Mouse (Mus musculus): ENCODE data around the gene Med12. TPM values are rescaled to one million over a fixed set of nuclear protein-coding genes. Genes with fewer than 3 reads are reported as not detected.

The Med12 gene
- polyA plus RNA-seq, 1 experiment: 22.7 TPM

- Histone ChIP-seq H3K79me2 (ENCODE audit: control insufficient read depth, insufficient read depth) (no peaks in the 10 kb centered on the region), H3K4me3 (ENCODE audit: insufficient read depth, poor library complexity, severe bottlenecking) (no peak overlapping the region), H3K79me3 (ENCODE audit: low read depth) (no peaks in the 10 kb centered on the region), H3ac (ENCODE audit: control insufficient read depth, insufficient read length, low read depth) (no peak overlapping the region), H3K36me3 (ENCODE audit: control insufficient read depth, insufficient read depth) (no peaks in the 10 kb centered on the region), H3K27me3 (ENCODE audit: control insufficient read depth, insufficient read depth, insufficient read length) (no peaks in the 10 kb centered on the region)
- TF ChIP-seq CEBPB (IDR thresholded peaks at IDR 0.05; ENCODE audit: low read depth): no peak
- TF ChIP-seq MYOD1 (IDR thresholded peaks at IDR 0.05; ENCODE audit: control insufficient read depth, insufficient read length, low read depth): peak; percentile 60
- TF ChIP-seq MYOG (IDR thresholded peaks at IDR 0.05; ENCODE audit: control insufficient read depth, extremely low read depth, insufficient read length): no peak
- TF ChIP-seq MAX (IDR thresholded peaks at IDR 0.05): no peak
Observed at GRCm38 (mm10) chrX:101260441-101261325, 13.1 kb upstream of the Med12 start.

GRCm38 (mm10) chrX:101263892-101264291, 9.9 kb upstream of the Med12 start, which contains the start of gene Gm614:
TSS of gene Gm614 (minus strand) at chrX:101263992.
- TF ChIP-seq MYOG (IDR thresholded peaks at IDR 0.05; ENCODE audit: control insufficient read depth, extremely low read depth, insufficient read length): no peak
- no peak for TF ChIP-seq USF1 (IDR thresholded peaks at IDR 0.05; ENCODE audit: low read depth)
- no peak for TF ChIP-seq CEBPB (IDR thresholded peaks at IDR 0.05; ENCODE audit: low read depth)
- TF ChIP-seq FOSL1 (IDR thresholded peaks at IDR 0.05; ENCODE audit: insufficient read depth, low read length, poor library complexity, severe bottlenecking): no peak
- no peak for TF ChIP-seq CTCF (IDR thresholded peaks at IDR 0.05; ENCODE audit: control insufficient read depth, insufficient read depth, insufficient read length)
- TF ChIP-seq MYOD1 (IDR thresholded peaks at IDR 0.05; ENCODE audit: control insufficient read depth, insufficient read length, low read depth): no peak
- TF ChIP-seq MAX (IDR thresholded peaks at IDR 0.05): no peak
- H3K36me3 ChIP-seq (ENCODE audit: control insufficient read depth, insufficient read depth): no peaks in the 10 kb centered on the region
- no peak within 1 kb of the TSS for H3ac ChIP-seq (ENCODE audit: control insufficient read depth, insufficient read length, low read depth)
- H3K79me2 ChIP-seq (ENCODE audit: control insufficient read depth, insufficient read depth): no peaks in the 10 kb centered on the region
- no peaks in the 10 kb centered on the region for H3K79me3 ChIP-seq (ENCODE audit: low read depth)
- no peaks in the 10 kb centered on the region for H3K27me3 ChIP-seq (ENCODE audit: control insufficient read depth, insufficient read depth, insufficient read length)
- no peak within 1 kb of the TSS for H3K4me3 ChIP-seq (ENCODE audit: insufficient read depth, poor library complexity, severe bottlenecking)

GRCm38 (mm10) chrX:101266631-101267030, 7.2 kb upstream of the Med12 start:
- Histone ChIP-seq H3K79me3 (ENCODE audit: low read depth) (no peaks in the 10 kb centered on the region), H3K4me3 (ENCODE audit: insufficient read depth, poor library complexity, severe bottlenecking) (no peak overlapping the region), H3K36me3 (ENCODE audit: control insufficient read depth, insufficient read depth) (no peaks in the 10 kb centered on the region), H3K79me2 (ENCODE audit: control insufficient read depth, insufficient read depth) (no peaks in the 10 kb centered on the region), H3K27me3 (ENCODE audit: control insufficient read depth, insufficient read depth, insufficient read length) (no peaks in the 10 kb centered on the region), H3ac (ENCODE audit: control insufficient read depth, insufficient read length, low read depth) (no peak overlapping the region)
- TF ChIP-seq MYOG (IDR thresholded peaks at IDR 0.05; ENCODE audit: control insufficient read depth, extremely low read depth, insufficient read length) (no peak), MAX (IDR thresholded peaks at IDR 0.05) (no peak), USF1 (IDR thresholded peaks at IDR 0.05; ENCODE audit: low read depth) (no peak), CEBPB (IDR thresholded peaks at IDR 0.05; ENCODE audit: low read depth) (no peak), CTCF (IDR thresholded peaks at IDR 0.05; ENCODE audit: control insufficient read depth, insufficient read depth, insufficient read length) (no peak), FOSL1 (IDR thresholded peaks at IDR 0.05; ENCODE audit: insufficient read depth, low read length, poor library complexity, severe bottlenecking) (no peak), MYOD1 (IDR thresholded peaks at IDR 0.05; ENCODE audit: control insufficient read depth, insufficient read length, low read depth) (no peak)

- Histone ChIP-seq H3K36me3 (ENCODE audit: control insufficient read depth, insufficient read depth) (no peaks in the 10 kb centered on the region), H3K79me3 (ENCODE audit: low read depth) (no peaks in the 10 kb centered on the region), H3K4me3 (ENCODE audit: insufficient read depth, poor library complexity, severe bottlenecking) (no peak within 1 kb of the TSS), H3K79me2 (ENCODE audit: control insufficient read depth, insufficient read depth) (no peaks in the 10 kb centered on the region), H3ac (ENCODE audit: control insufficient read depth, insufficient read length, low read depth) (no peak within 1 kb of the TSS), H3K27me3 (ENCODE audit: control insufficient read depth, insufficient read depth, insufficient read length) (no peaks in the 10 kb centered on the region)
- no peak for TF ChIP-seq MAX (IDR thresholded peaks at IDR 0.05)
- TF ChIP-seq USF1 (IDR thresholded peaks at IDR 0.05; ENCODE audit: low read depth): no peak
- TF ChIP-seq CTCF (IDR thresholded peaks at IDR 0.05; ENCODE audit: control insufficient read depth, insufficient read depth, insufficient read length): no peak
- TF ChIP-seq CEBPB (IDR thresholded peaks at IDR 0.05; ENCODE audit: low read depth): no peak
- no peak for TF ChIP-seq MYOD1 (IDR thresholded peaks at IDR 0.05; ENCODE audit: control insufficient read depth, insufficient read length, low read depth)
- no peak for TF ChIP-seq FOSL1 (IDR thresholded peaks at IDR 0.05; ENCODE audit: insufficient read depth, low read length, poor library complexity, severe bottlenecking)
- no peak for TF ChIP-seq MYOG (IDR thresholded peaks at IDR 0.05; ENCODE audit: control insufficient read depth, extremely low read depth, insufficient read length)
Observed at GRCm38 (mm10) chrX:101268025-101268754, 5.6 kb upstream of the Med12 start, which contains the start of gene Il2rg. TSS of gene Il2rg (minus strand) at chrX:101268255.

GRCm38 (mm10) chrX:101268755-101269124, 5.1 kb upstream of the Med12 start, which contains the start of gene Gm20489:
TSS of gene Gm20489 (minus strand) at chrX:101269023.
- Histone ChIP-seq H3K79me3 (ENCODE audit: low read depth) (no peaks in the 10 kb centered on the region), H3K79me2 (ENCODE audit: control insufficient read depth, insufficient read depth) (no peaks in the 10 kb centered on the region), H3K4me3 (ENCODE audit: insufficient read depth, poor library complexity, severe bottlenecking) (no peak within 1 kb of the TSS), H3K36me3 (ENCODE audit: control insufficient read depth, insufficient read depth) (no peaks in the 10 kb centered on the region), H3K27me3 (ENCODE audit: control insufficient read depth, insufficient read depth, insufficient read length) (no peaks in the 10 kb centered on the region), H3ac (ENCODE audit: control insufficient read depth, insufficient read length, low read depth) (no peak within 1 kb of the TSS)
- no peak for TF ChIP-seq CEBPB (IDR thresholded peaks at IDR 0.05; ENCODE audit: low read depth)
- TF ChIP-seq FOSL1 (IDR thresholded peaks at IDR 0.05; ENCODE audit: insufficient read depth, low read length, poor library complexity, severe bottlenecking): no peak
- no peak for TF ChIP-seq USF1 (IDR thresholded peaks at IDR 0.05; ENCODE audit: low read depth)
- no peak for TF ChIP-seq MYOG (IDR thresholded peaks at IDR 0.05; ENCODE audit: control insufficient read depth, extremely low read depth, insufficient read length)
- TF ChIP-seq MYOD1 (IDR thresholded peaks at IDR 0.05; ENCODE audit: control insufficient read depth, insufficient read length, low read depth): no peak

Measured in C2C12 (cell line).